Mouse (Mus musculus): ENCODE results near the gene Clpx. TPM values are rescaled to one million over a fixed set of nuclear protein-coding genes. Genes with fewer than 3 reads are reported as not detected.

The Clpx gene
- polyA plus RNA-seq (2015; fragmentation: Nextera tagmentation; extraction: Ambion mirVana), result 53.9 and 54.8 TPM in 2 replicates

DNA sequence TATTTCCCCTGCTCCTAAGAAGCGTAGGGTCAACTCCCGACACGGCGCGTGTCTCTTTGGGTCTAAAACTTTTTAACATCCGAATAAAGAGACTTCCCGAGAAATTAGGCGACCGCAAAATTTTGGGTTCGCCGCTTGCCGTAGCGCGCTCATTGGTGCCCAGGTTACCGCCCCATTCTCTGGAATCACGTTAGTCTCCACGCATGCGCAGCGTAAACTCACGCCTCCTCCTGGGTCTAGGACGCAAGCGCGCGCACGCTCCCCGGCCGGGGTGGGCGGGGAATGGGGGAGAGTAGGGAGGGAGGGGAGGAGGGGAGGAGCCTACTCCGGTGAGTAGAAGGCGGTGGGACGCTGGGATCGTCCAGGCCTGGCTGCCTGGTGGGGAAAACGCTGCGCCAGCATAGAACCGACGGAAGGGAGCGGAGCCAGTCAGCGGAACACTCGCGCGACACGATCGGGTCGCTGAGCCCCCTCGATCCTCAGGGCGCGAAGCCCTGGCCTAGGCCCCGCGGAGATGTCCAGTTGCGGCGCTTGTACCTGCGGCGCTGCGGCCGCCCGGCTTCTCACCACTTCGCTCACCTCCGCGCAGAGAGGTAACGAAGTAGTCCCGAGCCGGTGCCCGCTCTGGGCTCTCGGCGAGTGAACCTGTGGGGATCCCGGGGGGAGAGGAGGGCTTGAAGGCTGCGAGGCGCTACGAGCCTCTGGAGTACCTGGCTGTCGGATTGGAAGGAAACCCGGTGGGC lies at the start of gene Clpx:
Gene Clpx (plus strand): TSS at position 288 of the 743 bp plus-strand sequence.
- 0 out of 2 replicates have a peak, but pooled peaks cover 4% of the 10 kb centered on the region for H3K36me3 ChIP-seq (ENCODE audit: control insufficient read depth, insufficient read depth, low read length)
- H3K9ac ChIP-seq (ENCODE audit: low read length), result peak within 1 kb of the TSS; percentile 97
- H3K4me1 ChIP-seq (ENCODE audit: control insufficient read depth, insufficient read depth, low read length), result peaks cover 15% of the 10 kb centered on the region
- H3K27me3 ChIP-seq (ENCODE audit: control insufficient read depth, insufficient read depth, low read length), result no peaks in the 10 kb centered on the region
- H3K4me3 ChIP-seq (replicated peaks; ENCODE audit: low read length), result peak within 1 kb of the TSS; percentile 97
- H3K4me2 ChIP-seq (ENCODE audit: low read depth, low read length), result peak within 1 kb of the TSS; percentile 84
- no peaks in the 10 kb centered on the region for H3K9me3 ChIP-seq (replicated peaks; ENCODE audit: control insufficient read depth, low read length)
- H3K27ac ChIP-seq (ENCODE audit: low read length), result peak within 1 kb of the TSS; percentile 88
- peak; percentile 96 for ATAC-seq (ENCODE audit: insufficient read depth, low FRiP score)
- under 1% methylated on average over 71 of the region's 71 CpGs for WGBS

DNA sequence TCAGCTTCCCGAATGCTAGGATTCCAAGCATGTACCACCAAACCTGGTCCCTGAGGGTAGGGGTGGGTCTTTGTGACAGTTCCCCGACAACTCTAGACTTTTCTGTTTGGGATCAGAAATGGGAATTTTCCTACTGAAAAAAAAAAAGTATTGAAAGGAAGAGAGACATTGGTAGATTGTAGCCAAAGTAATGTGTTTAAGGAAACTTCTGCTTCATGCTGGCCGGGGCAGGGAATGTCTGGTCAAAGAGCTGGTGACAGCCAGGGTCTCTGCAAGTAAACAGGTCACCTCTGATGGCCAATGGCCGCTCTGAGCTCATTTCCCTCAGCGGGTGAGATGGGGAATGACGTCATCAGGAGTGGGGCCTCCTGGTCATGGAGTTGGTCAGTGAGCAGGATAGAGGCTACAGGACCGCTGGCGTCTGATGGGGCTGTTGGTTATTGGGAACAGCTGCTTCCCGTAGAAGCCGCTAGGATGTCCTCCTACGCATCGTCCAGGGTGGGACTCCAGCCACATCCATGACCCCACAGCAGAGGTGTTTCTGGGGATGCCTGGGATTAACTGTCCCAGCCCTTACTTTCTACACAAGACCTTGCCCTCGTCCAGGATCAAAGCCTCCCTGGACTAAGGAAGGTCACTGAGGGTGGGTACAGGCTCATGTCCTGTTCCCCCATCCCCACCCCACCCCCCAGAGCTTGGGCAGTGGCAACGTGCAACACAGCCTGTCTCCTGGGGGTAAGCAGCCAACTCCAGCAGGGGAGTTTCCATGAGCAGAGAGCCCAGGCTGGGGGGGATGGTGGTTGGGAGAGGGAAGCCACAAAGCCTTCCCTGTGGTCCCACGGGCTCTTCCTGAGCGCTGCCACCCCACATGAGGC lies 46.3 kb upstream of the Clpx start:
- no peak overlapping the region for H3K27ac ChIP-seq (ENCODE audit: low read length)
- 70% methylated on average over 16 of the region's 16 CpGs for WGBS
- no peak for ATAC-seq (ENCODE audit: insufficient read depth, low FRiP score)
- no peaks in the 10 kb centered on the region for H3K9me3 ChIP-seq (replicated peaks; ENCODE audit: control insufficient read depth, low read length)
- no peak overlapping the region for H3K9ac ChIP-seq (ENCODE audit: low read length)
- no peaks in the 10 kb centered on the region for H3K36me3 ChIP-seq (ENCODE audit: control insufficient read depth, insufficient read depth, low read length)
- no peak overlapping the region for H3K4me2 ChIP-seq (ENCODE audit: low read depth, low read length)
- H3K4me1 ChIP-seq (ENCODE audit: control insufficient read depth, insufficient read depth, low read length), result peaks cover 16% of the 10 kb centered on the region
- H3K27me3 ChIP-seq (ENCODE audit: control insufficient read depth, insufficient read depth, low read length), result no peaks in the 10 kb centered on the region
- no peak overlapping the region for H3K4me3 ChIP-seq (replicated peaks; ENCODE audit: low read length)

DNA sequence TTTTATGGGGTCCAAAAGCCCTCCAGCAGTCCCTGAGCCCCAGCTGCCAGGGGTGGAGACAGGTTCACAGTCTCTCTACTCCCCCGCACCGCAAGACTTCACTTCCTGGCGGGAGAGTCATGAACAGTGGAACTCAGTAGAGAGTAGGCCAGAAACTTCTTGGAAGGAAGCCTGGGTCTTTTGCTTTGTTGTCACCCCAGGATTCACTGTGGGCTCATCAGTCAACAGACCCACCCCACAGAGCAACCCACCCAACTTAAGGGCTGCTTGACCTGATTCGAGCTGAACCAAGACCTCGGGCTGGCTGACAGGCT lies 45.7 kb upstream of the Clpx start:
- Histone ChIP-seq H3K4me1 (ENCODE audit: control insufficient read depth, insufficient read depth, low read length) (peaks cover 10% of the 10 kb centered on the region), H3K4me3 (replicated peaks; ENCODE audit: low read length) (no peak overlapping the region), H3K27me3 (ENCODE audit: control insufficient read depth, insufficient read depth, low read length) (no peaks in the 10 kb centered on the region), H3K36me3 (ENCODE audit: control insufficient read depth, insufficient read depth, low read length) (no peaks in the 10 kb centered on the region), H3K4me2 (ENCODE audit: low read depth, low read length) (no peak overlapping the region), H3K9ac (ENCODE audit: low read length) (no peak overlapping the region), H3K9me3 (replicated peaks; ENCODE audit: control insufficient read depth, low read length) (no peaks in the 10 kb centered on the region), H3K27ac (ENCODE audit: low read length) (no peak overlapping the region)
- no peak for ATAC-seq (ENCODE audit: insufficient read depth, low FRiP score)
- WGBS, result 65% methylated on average over 5 of the region's 5 CpGs

DNA sequence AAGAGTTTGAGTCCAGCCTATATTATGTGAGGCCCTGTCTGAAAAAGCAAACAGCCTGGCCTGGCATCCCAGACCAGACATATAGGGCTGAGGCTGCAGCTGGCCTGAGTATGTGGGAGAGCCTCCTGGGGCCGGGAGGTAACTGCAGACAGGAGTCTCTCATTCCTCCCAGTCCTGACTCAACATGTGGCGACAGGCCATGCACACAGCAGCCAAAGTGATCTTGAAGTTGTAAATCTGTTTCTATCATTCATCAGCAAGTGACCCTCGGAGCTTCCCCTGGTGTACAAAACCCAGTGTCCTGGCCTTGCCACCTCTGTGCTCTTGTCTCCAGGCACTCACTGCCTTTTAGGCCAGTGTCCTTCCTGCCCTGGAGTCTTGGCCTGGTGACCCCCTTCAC lies 42.0 kb upstream of the Clpx start:
- Histone ChIP-seq H3K4me1 (ENCODE audit: control insufficient read depth, insufficient read depth, low read length) (no peaks in the 10 kb centered on the region), H3K27me3 (ENCODE audit: control insufficient read depth, insufficient read depth, low read length) (no peaks in the 10 kb centered on the region), H3K4me3 (replicated peaks; ENCODE audit: low read length) (no peak overlapping the region), H3K36me3 (ENCODE audit: control insufficient read depth, insufficient read depth, low read length) (no peaks in the 10 kb centered on the region), H3K9me3 (replicated peaks; ENCODE audit: control insufficient read depth, low read length) (no peaks in the 10 kb centered on the region), H3K4me2 (ENCODE audit: low read depth, low read length) (no peak overlapping the region), H3K27ac (ENCODE audit: low read length) (no peak overlapping the region), H3K9ac (ENCODE audit: low read length) (no peak overlapping the region)
- WGBS, result 60% methylated on average over 3 of the region's 3 CpGs
- no peak for ATAC-seq (ENCODE audit: insufficient read depth, low FRiP score)

DNA sequence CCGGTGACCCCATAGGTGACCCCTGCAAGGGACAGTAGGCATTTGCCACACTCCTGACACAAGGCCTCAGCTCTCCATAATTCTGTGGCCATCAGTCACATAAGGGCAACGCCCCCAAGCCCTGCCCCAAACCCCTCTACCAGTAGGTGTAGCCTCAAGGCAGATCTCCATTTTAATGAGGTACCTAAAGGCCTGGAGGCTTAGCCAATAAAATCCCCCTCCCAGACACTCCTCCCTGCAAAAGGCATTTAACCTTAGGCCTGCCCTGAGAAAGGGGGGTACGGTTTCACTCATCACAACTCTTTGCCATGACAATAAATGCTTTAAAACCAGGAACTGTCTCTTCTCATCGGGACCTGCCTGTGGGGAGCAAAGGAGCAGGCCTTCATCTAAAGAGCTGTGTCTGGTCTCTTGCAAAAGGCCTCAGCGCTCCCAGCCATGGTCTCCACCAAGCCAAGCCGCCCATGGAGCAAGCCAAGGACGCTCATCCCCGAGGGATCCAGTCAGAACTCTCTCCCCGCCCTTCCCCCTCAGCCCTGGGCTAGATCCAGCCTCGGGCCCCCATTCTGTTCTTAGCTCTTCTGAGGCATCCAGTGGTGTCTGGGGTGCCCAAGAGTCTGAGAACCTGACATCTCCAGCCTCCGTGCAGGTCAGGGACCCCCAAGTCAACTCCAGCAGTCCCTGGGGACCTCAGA lies 38.0 kb upstream of the Clpx start:
- 77% methylated on average over 11 of the region's 11 CpGs for WGBS
- Histone ChIP-seq H3K27me3 (ENCODE audit: control insufficient read depth, insufficient read depth, low read length) (no peaks in the 10 kb centered on the region), H3K9ac (ENCODE audit: low read length) (no peak overlapping the region)

DNA sequence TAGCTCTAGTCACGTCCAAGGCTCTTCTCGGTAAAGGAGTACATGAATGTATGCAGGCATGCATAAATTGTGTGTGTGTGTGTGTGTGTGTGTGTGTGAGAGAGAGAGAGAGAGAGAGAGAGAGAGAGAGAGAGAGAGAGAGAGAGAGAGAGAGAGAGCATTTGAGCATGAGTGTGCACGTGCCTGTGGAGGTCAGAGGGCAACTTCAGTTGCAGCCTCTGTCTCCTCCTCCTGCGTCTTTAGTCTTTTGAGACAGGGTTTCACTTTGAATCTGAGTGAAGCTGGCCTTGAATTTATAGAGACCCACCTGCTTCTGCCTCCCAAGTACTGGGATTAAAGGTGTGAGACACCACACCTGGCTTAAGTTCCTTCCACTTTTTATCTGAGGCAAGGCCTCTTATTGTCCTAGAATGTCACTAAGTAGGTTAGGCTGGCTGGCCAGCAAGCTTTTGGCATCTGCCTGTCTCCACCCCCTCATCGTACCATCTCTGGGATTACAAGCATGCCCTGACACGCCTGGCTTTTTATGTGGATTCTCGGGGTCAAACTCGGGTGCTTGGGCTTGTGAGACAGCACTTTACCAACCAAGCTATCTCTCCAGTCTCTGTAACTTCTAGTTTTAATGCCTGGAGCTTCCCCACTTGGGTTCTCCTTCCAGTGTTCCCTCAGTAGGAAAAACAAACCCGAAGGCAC lies 36.7 kb upstream of the Clpx start:
- Histone ChIP-seq H3K9me3 (replicated peaks; ENCODE audit: control insufficient read depth, low read length) (no peaks in the 10 kb centered on the region), H3K27ac (ENCODE audit: low read length) (no peak overlapping the region), H3K4me2 (ENCODE audit: low read depth, low read length) (no peak overlapping the region), H3K27me3 (ENCODE audit: control insufficient read depth, insufficient read depth, low read length) (no peaks in the 10 kb centered on the region), H3K4me3 (replicated peaks; ENCODE audit: low read length) (no peak overlapping the region), H3K9ac (ENCODE audit: low read length) (no peak overlapping the region), H3K4me1 (ENCODE audit: control insufficient read depth, insufficient read depth, low read length) (no peaks in the 10 kb centered on the region), H3K36me3 (ENCODE audit: control insufficient read depth, insufficient read depth, low read length) (no peaks in the 10 kb centered on the region)
- 77% methylated on average over 9 of the region's 9 CpGs for WGBS
- ATAC-seq (ENCODE audit: insufficient read depth, low FRiP score), result no peak

More for the DNA sequence above, 38.0 kb upstream of the Clpx start:
- Histone ChIP-seq H3K4me1 (ENCODE audit: control insufficient read depth, insufficient read depth, low read length) (no peaks in the 10 kb centered on the region), H3K4me2 (ENCODE audit: low read depth, low read length) (no peak overlapping the region), H3K9me3 (replicated peaks; ENCODE audit: control insufficient read depth, low read length) (no peaks in the 10 kb centered on the region), H3K36me3 (ENCODE audit: control insufficient read depth, insufficient read depth, low read length) (no peaks in the 10 kb centered on the region), H3K4me3 (replicated peaks; ENCODE audit: low read length) (no peak overlapping the region), H3K27ac (ENCODE audit: low read length) (no peak overlapping the region)
- ATAC-seq (ENCODE audit: insufficient read depth, low FRiP score), result peak; percentile 29; the same call in 1 of the 2 replicates

DNA sequence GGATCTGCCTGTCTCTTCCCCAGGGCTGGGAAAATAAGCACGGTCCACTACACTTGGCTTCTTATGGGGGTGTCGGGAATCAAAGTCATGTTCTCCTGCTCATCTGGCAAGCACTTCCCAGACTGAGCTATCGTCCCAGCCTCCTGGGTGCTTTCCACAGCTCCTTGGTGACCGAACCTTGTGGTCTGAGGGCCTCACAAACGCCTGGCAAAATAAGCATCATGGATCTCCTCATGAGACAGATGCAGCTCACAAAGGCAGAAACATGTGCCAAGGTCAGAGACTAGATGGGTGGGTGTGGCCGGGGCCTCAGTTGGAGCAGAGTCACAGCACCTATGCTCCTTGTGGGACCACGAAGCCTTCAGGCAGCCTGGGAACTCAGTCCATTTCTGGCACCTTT lies 34.7 kb upstream of the Clpx start:
- no peak overlapping the region for H3K9ac ChIP-seq (ENCODE audit: low read length)
- no peaks in the 10 kb centered on the region for H3K27me3 ChIP-seq (ENCODE audit: control insufficient read depth, insufficient read depth, low read length)
- no peaks in the 10 kb centered on the region; the same call in 1 of the 2 replicates for H3K4me1 ChIP-seq (ENCODE audit: control insufficient read depth, insufficient read depth, low read length)
- no peak overlapping the region for H3K4me2 ChIP-seq (ENCODE audit: low read depth, low read length)
- WGBS, result 78% methylated on average over 7 of the region's 7 CpGs
- no peak overlapping the region for H3K4me3 ChIP-seq (replicated peaks; ENCODE audit: low read length)
- no peak overlapping the region for H3K27ac ChIP-seq (ENCODE audit: low read length)
- H3K9me3 ChIP-seq (replicated peaks; ENCODE audit: control insufficient read depth, low read length), result no peaks in the 10 kb centered on the region
- ATAC-seq (ENCODE audit: insufficient read depth, low FRiP score), result no peak
- no peaks in the 10 kb centered on the region for H3K36me3 ChIP-seq (ENCODE audit: control insufficient read depth, insufficient read depth, low read length)

DNA sequence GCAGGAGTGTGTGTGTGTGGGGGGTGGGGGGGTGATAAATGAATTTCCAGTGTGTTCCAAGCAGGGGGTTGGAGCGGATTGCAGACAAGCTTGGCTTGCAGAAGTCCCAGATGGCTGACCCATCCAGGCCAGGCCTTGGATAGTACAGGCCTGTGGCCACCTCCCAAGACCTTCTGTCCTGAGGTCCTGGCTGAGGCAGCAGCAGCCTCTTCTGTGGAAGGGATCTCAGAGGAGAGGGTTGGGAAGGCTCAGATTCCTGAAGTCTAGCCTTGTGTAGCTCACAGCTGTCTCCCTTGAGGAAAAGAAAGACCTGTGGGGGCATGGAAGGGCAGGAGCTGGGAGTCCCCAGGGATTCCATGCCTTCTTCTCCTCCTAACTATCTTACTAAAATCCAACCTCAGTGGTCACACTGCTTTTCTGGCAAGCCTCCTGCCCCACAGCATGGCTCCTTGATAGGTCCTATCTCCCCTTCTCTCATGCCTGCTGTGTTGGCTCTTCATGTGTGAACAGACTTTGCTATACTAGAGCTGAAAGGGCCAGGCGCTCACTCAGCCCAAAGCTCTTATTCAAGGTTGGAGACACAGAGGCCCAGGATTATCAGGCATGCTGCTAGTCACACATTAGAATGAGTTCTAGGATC lies 32.3 kb upstream of the Clpx start:
- H3K36me3 ChIP-seq (ENCODE audit: control insufficient read depth, insufficient read depth, low read length), result no peaks in the 10 kb centered on the region
- no peaks in the 10 kb centered on the region for H3K27me3 ChIP-seq (ENCODE audit: control insufficient read depth, insufficient read depth, low read length)
- H3K4me2 ChIP-seq (ENCODE audit: low read depth, low read length), result no peak overlapping the region
- H3K9ac ChIP-seq (ENCODE audit: low read length), result no peak overlapping the region
- no peak overlapping the region for H3K27ac ChIP-seq (ENCODE audit: low read length)
- peaks cover 10% of the 10 kb centered on the region for H3K4me1 ChIP-seq (ENCODE audit: control insufficient read depth, insufficient read depth, low read length)
- no peak overlapping the region for H3K4me3 ChIP-seq (replicated peaks; ENCODE audit: low read length)
- H3K9me3 ChIP-seq (replicated peaks; ENCODE audit: control insufficient read depth, low read length), result no peaks in the 10 kb centered on the region
- WGBS, result 85% methylated on average over 2 of the region's 2 CpGs
- no peak for ATAC-seq (ENCODE audit: insufficient read depth, low FRiP score)
